ENCODE assay signal across 16 mouse cellular contexts in genomic region chr16:90266581-90266980, GRCm38 (mm10). TPM values are rescaled to one million over a fixed set of nuclear protein-coding genes. Genes with fewer than 3 reads are reported as not detected.
DNase-seq lines count a peak whose midpoint lies in the region; ATAC-seq and TF ChIP-seq lines count a peak whose summit lies in the region.
"Had no signal": no experiment of that assay in that cellular context is flagged by ENCODE, and none has a peak within 500 bp of the region (broad histone marks: within the 10 kb centered on the region; RNA-seq: fewer than 3 reads in every experiment).

No protein-coding gene starts in this region.

- TF ChIP-seq CTCF in hindbrain, postnatal 0 days (IDR thresholded peaks at IDR 0.05; ENCODE audit: low read depth): no peak
- TF ChIP-seq CTCF in lung, postnatal 0 days (IDR thresholded peaks at IDR 0.05): no peak

- H3K27ac ChIP-seq in hindbrain, postnatal 0 days: no peak overlapping the region
- H3K27ac ChIP-seq in hindbrain, embryonic 14.5 days: no peak overlapping the region
- H3K27ac ChIP-seq in lung, postnatal 0 days (ENCODE audit: low read length): no peak overlapping the region
- H3K27ac ChIP-seq in intestine, embryonic 16.5 days (ENCODE audit: low read length): no peak overlapping the region
- no peak overlapping the region for H3K27ac ChIP-seq in forebrain, embryonic 13.5 days
- H3K27ac ChIP-seq: embryonic facial prominence, embryonic 15.5 days; limb, embryonic 15.5 days; neural tube, embryonic 15.5 days had no signal

- no peak for TF ChIP-seq EP300 in lung, postnatal 0 days (IDR thresholded peaks at IDR 0.05)

- H3K4me2 ChIP-seq in hindbrain, postnatal 0 days (ENCODE audit: low read depth, low read length): no peak overlapping the region
- H3K4me2 ChIP-seq in hindbrain, embryonic 14.5 days (replicated peaks): no peak overlapping the region
- H3K4me2 ChIP-seq in lung, postnatal 0 days (replicated peaks; ENCODE audit: low read depth, low read length): no peak overlapping the region
- no peak overlapping the region for H3K4me2 ChIP-seq in intestine, embryonic 16.5 days (ENCODE audit: low read depth, low read length)
- H3K4me2 ChIP-seq in forebrain, embryonic 13.5 days: no peak overlapping the region
- H3K4me2 ChIP-seq: embryonic facial prominence, embryonic 15.5 days; limb, embryonic 15.5 days; neural tube, embryonic 15.5 days had no signal

- H3K4me1 ChIP-seq in hindbrain, postnatal 0 days (ENCODE audit: insufficient read depth, low read length): no peaks in the 10 kb centered on the region
- H3K4me1 ChIP-seq in hindbrain, embryonic 14.5 days (replicated peaks; ENCODE audit: control insufficient read depth, insufficient read depth, low read length): no peaks in the 10 kb centered on the region
- H3K4me1 ChIP-seq in lung, postnatal 0 days (ENCODE audit: insufficient read depth, low read depth, low read length): no peaks in the 10 kb centered on the region
- peaks cover 9% of the 10 kb centered on the region for H3K4me1 ChIP-seq in intestine, embryonic 16.5 days (ENCODE audit: control insufficient read depth, insufficient read depth, low read length)
- peaks cover 9% of the 10 kb centered on the region for H3K4me1 ChIP-seq in forebrain, embryonic 13.5 days
- H3K4me1 ChIP-seq: neural tube, embryonic 15.5 days had no signal

- 27% methylated on average over 1 of the region's 1 CpGs for WGBS in hindbrain, postnatal 0 days
- 37% methylated on average over 1 of the region's 1 CpGs for WGBS in hindbrain, embryonic 14.5 days
- 4% methylated on average over 1 of the region's 1 CpGs for whole genome bisulfite sequencing in lung, postnatal 0 days
- 17% methylated on average over 1 of the region's 1 CpGs for WGBS in intestine, embryonic 16.5 days
- WGBS in forebrain, embryonic 13.5 days: 12% methylated on average over 1 of the region's 1 CpGs

- no peaks in the 10 kb centered on the region for H3K9me3 ChIP-seq in hindbrain, postnatal 0 days (ENCODE audit: low read length)
- no peaks in the 10 kb centered on the region for H3K9me3 ChIP-seq in hindbrain, embryonic 14.5 days (ENCODE audit: control insufficient read depth, low read length)
- no peaks in the 10 kb centered on the region for H3K9me3 ChIP-seq in lung, postnatal 0 days (ENCODE audit: low read length)
- H3K9me3 ChIP-seq in intestine, embryonic 16.5 days (ENCODE audit: control insufficient read depth, low read length): no peaks in the 10 kb centered on the region
- H3K9me3 ChIP-seq in forebrain, embryonic 13.5 days (replicated peaks): no peaks in the 10 kb centered on the region
- H3K9me3 ChIP-seq: embryonic facial prominence, embryonic 15.5 days; limb, embryonic 15.5 days; neural tube, embryonic 15.5 days had no signal

- H3K27me3 ChIP-seq in hindbrain, postnatal 0 days (ENCODE audit: insufficient read depth, low read length): no peaks in the 10 kb centered on the region
- H3K27me3 ChIP-seq in hindbrain, embryonic 14.5 days (ENCODE audit: control insufficient read depth, insufficient read depth, low read length): no peaks in the 10 kb centered on the region
- no peaks in the 10 kb centered on the region for H3K27me3 ChIP-seq in lung, postnatal 0 days (replicated peaks; ENCODE audit: insufficient read depth, low read length)
- no peaks in the 10 kb centered on the region for H3K27me3 ChIP-seq in intestine, embryonic 16.5 days (replicated peaks; ENCODE audit: control insufficient read depth, insufficient read depth, low read length)
- H3K27me3 ChIP-seq in forebrain, embryonic 13.5 days: no peaks in the 10 kb centered on the region
- H3K27me3 ChIP-seq: embryonic facial prominence, embryonic 15.5 days; limb, embryonic 15.5 days; neural tube, embryonic 15.5 days had no signal

- H3K9ac ChIP-seq in hindbrain, postnatal 0 days (replicated peaks; ENCODE audit: low read length): no peak overlapping the region
- no peak overlapping the region for H3K9ac ChIP-seq in hindbrain, embryonic 14.5 days
- no peak overlapping the region for H3K9ac ChIP-seq in lung, postnatal 0 days (replicated peaks; ENCODE audit: low read depth)
- H3K9ac ChIP-seq in intestine, embryonic 16.5 days (ENCODE audit: low read depth, low read length): no peak overlapping the region
- H3K9ac ChIP-seq in forebrain, embryonic 13.5 days: no peak overlapping the region
- H3K9ac ChIP-seq: embryonic facial prominence, embryonic 15.5 days; limb, embryonic 15.5 days; neural tube, embryonic 15.5 days had no signal

- peak; percentile 17 for DNase-seq in hindbrain, postnatal 0 days (ENCODE audit: low spot score)
- no peak for DNase-seq in hindbrain, embryonic 14.5 days (ENCODE audit: low spot score)
- DNase-seq in lung, postnatal 0 days (ENCODE audit: low spot score): peak; percentile 47
- no peak for DNase-seq in lung, postnatal 25 days (ENCODE audit: low spot score)
- DNase-seq in adipocyte (ENCODE audit: low spot score): peak; percentile 75
- DNase-seq: adrenal gland, postnatal 25 days; cerebellum, postnatal 25 days; heart, postnatal 14 days; thymus, postnatal 4 days had no signal

- H3K36me3 ChIP-seq in hindbrain, postnatal 0 days (ENCODE audit: insufficient read depth, low read length): no peaks in the 10 kb centered on the region
- peaks cover 4% of the 10 kb centered on the region for H3K36me3 ChIP-seq in hindbrain, embryonic 14.5 days (replicated peaks; ENCODE audit: control insufficient read depth, insufficient read depth)
- H3K36me3 ChIP-seq in lung, postnatal 0 days (ENCODE audit: insufficient read depth, low read length): no peaks in the 10 kb centered on the region
- no peaks in the 10 kb centered on the region for H3K36me3 ChIP-seq in intestine, embryonic 16.5 days (ENCODE audit: control insufficient read depth, insufficient read depth, low read length)
- peaks cover 4% of the 10 kb centered on the region for H3K36me3 ChIP-seq in forebrain, embryonic 13.5 days (ENCODE audit: poor library complexity, severe bottlenecking)

- ATAC-seq in hindbrain, postnatal 0 days: no peak
- no peak for ATAC-seq in hindbrain, embryonic 14.5 days (ENCODE audit: low FRiP score)
- ATAC-seq in lung, postnatal 0 days: peak; percentile 19; the same call in 1 of the 2 replicates
- peak; percentile 50; the same call in 1 of the 2 replicates for ATAC-seq in intestine, embryonic 16.5 days
- no peak for ATAC-seq in forebrain, embryonic 13.5 days
- ATAC-seq: forebrain, embryonic 16.5 days; inflammation-experienced regulatory T-cells, adult 6 months had no signal

- H3K4me3 ChIP-seq in hindbrain, postnatal 0 days (ENCODE audit: low read length): no peak overlapping the region
- H3K4me3 ChIP-seq in hindbrain, embryonic 14.5 days (replicated peaks; ENCODE audit: low read length): no peak overlapping the region
- H3K4me3 ChIP-seq in lung, postnatal 0 days (ENCODE audit: low read depth, low read length): no peak overlapping the region
- no peak overlapping the region for H3K4me3 ChIP-seq in intestine, embryonic 16.5 days (ENCODE audit: low read length)
- H3K4me3 ChIP-seq in forebrain, embryonic 13.5 days: no peak overlapping the region
- H3K4me3 ChIP-seq: embryonic facial prominence, embryonic 15.5 days; limb, embryonic 15.5 days; neural tube, embryonic 15.5 days had no signal

RNA-seq across cellular contexts. Expression of gene Scaf4, which starts 17.7 kb away (rescaled TPM):
- total RNA-seq in hindbrain, postnatal 0 days (2014; rRNA removed): 15.4 and 16.8 TPM in 2 replicates
- polyA plus RNA-seq in hindbrain, postnatal 0 days (2015; fragmentation: Nextera tagmentation; extraction: Ambion mirVana): 16.0 and 16.8 TPM in 2 replicates
- 24.4 and 26.2 TPM in 2 replicates for polyA plus RNA-seq in hindbrain, embryonic 14.5 days (2014; fragmentation: Nextera tagmentation; extraction: Ambion mirVana)
- 12.1 and 12.9 TPM in 2 replicates for polyA plus RNA-seq in lung, postnatal 0 days (2015; fragmentation: Nextera tagmentation; extraction: Ambion mirVana)
- 15.4 and 18.1 TPM in 2 replicates for polyA plus RNA-seq in intestine, embryonic 16.5 days (2015; fragmentation: Nextera tagmentation; extraction: Ambion mirVana)
- polyA plus RNA-seq in forebrain, embryonic 13.5 days (2015; fragmentation: Nextera tagmentation; extraction: Ambion mirVana): 25.7 and 27.8 TPM in 2 replicates

RNA-seq across cellular contexts. Expression of gene Sod1, which starts 46.0 kb away (rescaled TPM):
- total RNA-seq in hindbrain, postnatal 0 days (2014; rRNA removed): 185 and 217 TPM in 2 replicates
- 1,314 and 1,323 TPM in 2 replicates for polyA plus RNA-seq in hindbrain, postnatal 0 days (2015; fragmentation: Nextera tagmentation; extraction: Ambion mirVana)
- polyA plus RNA-seq in hindbrain, embryonic 14.5 days (2014; fragmentation: Nextera tagmentation; extraction: Ambion mirVana): 980 and 1,077 TPM in 2 replicates
- polyA plus RNA-seq in lung, postnatal 0 days (2015; fragmentation: Nextera tagmentation; extraction: Ambion mirVana): 1,664 and 1,843 TPM in 2 replicates
- polyA plus RNA-seq in intestine, embryonic 16.5 days (2015; fragmentation: Nextera tagmentation; extraction: Ambion mirVana): 1,142 and 1,262 TPM in 2 replicates
- 954 and 979 TPM in 2 replicates for polyA plus RNA-seq in forebrain, embryonic 13.5 days (2015; fragmentation: Nextera tagmentation; extraction: Ambion mirVana)

Comparison
In these comparisons a context has a peak if more than half of its experiments do, and no peak if none do; other contexts are left out.
1. DNase-seq: peak in hindbrain, postnatal 0 days (single experiment), lung, postnatal 0 days (single experiment) and adipocyte (single experiment); none in hindbrain, embryonic 14.5 days (single experiment) and lung, postnatal 25 days (single experiment).
2. ATAC-seq: peak in lung, postnatal 0 days (single experiment) and intestine, embryonic 16.5 days (single experiment); none in hindbrain, postnatal 0 days (single experiment), hindbrain, embryonic 14.5 days (single experiment) and forebrain, embryonic 13.5 days (single experiment).